Mouse (Mus musculus) lung, embryonic 16.5 days (tissue): ENCODE measurements around the gene Pdgfa. TPM values are rescaled to one million over a fixed set of nuclear protein-coding genes. Genes with fewer than 3 reads are reported as not detected.
A peak's percentile ranks its signal among the peaks of the same experiment; 100 is the strongest.

Experiments used
- ATAC-seq: fragments of 200-750 bp; cut with Nextera tagmentation; 2 replicates; pipeline ENCODE4 v1.8.0; 2017; ENCODE audit warnings: low read depth, mild to moderate bottlenecking, moderate library complexity
- H3K27ac ChIP-seq: fragments of 300-500 bp; sonication (generic); 2 replicates; pipeline ENCODE4 v1.5.1; 2014; ENCODE audit warnings: mild to moderate bottlenecking, control low read depth, low read length
- H3K27me3 ChIP-seq: fragments of 300-500 bp; sonication (generic); 2 replicates; pipeline ENCODE4 v1.6.1; 2014; ENCODE audit warnings: low read depth, low read length, mixed read lengths; ENCODE audit not compliant: control insufficient read depth, insufficient read depth
- H3K36me3 ChIP-seq: fragments of 300-500 bp; sonication (generic); 2 replicates; pipeline ENCODE4 v1.6.1; 2014; ENCODE audit warnings: low read length; ENCODE audit not compliant: control insufficient read depth, insufficient read depth
- H3K4me1 ChIP-seq: fragments of 300-500 bp; sonication (generic); replicated peaks from 2 replicates; pipeline ENCODE4 v1.6.1; 2014; ENCODE audit warnings: low read length, mixed read lengths; ENCODE audit not compliant: control insufficient read depth, insufficient read depth
- H3K4me2 ChIP-seq: fragments of 300-500 bp; sonication (generic); 2 replicates; pipeline ENCODE4 v1.6.1; 2014; ENCODE audit warnings: low read depth, low read length, control low read depth
- H3K4me3 ChIP-seq: fragments of 300-500 bp; sonication (generic); 2 replicates; pipeline ENCODE4 v1.5.1; 2014; ENCODE audit warnings: mild to moderate bottlenecking, low read length, control low read depth
- H3K9ac ChIP-seq: fragments of 300-500 bp; sonication (generic); 2 replicates; pipeline ENCODE4 v1.6.1; 2014; ENCODE audit warnings: low read length, control low read depth
- H3K9me3 ChIP-seq: fragments of 300-500 bp; sonication (generic); 2 replicates; pipeline ENCODE4 v1.6.1; 2016; ENCODE audit warnings: low read length; ENCODE audit not compliant: control insufficient read depth
- WGBS: fragments of 180-500 bp; shearing (Covaris S2); extraction: QIAGEN DNeasy Blood & Tissue Kit; methylation state at CpG from one replicate; pipeline ENCODE4 v1.1.7; 2014; 5-methylcytosine and 5-hydroxymethylcytosine counted together
- polyA plus RNA-seq: library from polyadenylated mRNA; unstranded; fragments of >200 nt; fragmentation: Nextera tagmentation; extraction: Ambion mirVana; gene quantifications from 2 replicates; pipeline ENCODE4 v1.2.1, GENCODE M21; 2015

Gene Pdgfa
- polyA plus RNA-seq, 1 experiment from 2014 or later: 56.7 TPM

GRCm38 (mm10) chr5:138996322-138997073 lies 672 bp downstream of the Pdgfa start:
- no peak for ATAC-seq
- no peaks in the 10 kb centered on the region for H3K9me3 ChIP-seq
- H3K4me2 ChIP-seq: peak overlapping the region; percentile 88
- no peaks in the 10 kb centered on the region for H3K36me3 ChIP-seq
- peak overlapping the region; percentile 80 for H3K4me3 ChIP-seq
- H3K9ac ChIP-seq: peak overlapping the region; percentile 88
- peak overlapping the region; percentile 97 for H3K27ac ChIP-seq
- H3K4me1 ChIP-seq: peaks cover 59% of the 10 kb centered on the region
- peaks cover 49% of the 10 kb centered on the region for H3K27me3 ChIP-seq
- WGBS: 11% methylated on average over 24 of the region's 24 CpGs

- peak overlapping the region; percentile 97 for H3K27ac ChIP-seq
- H3K9ac ChIP-seq: peak overlapping the region; percentile 88
- WGBS: 0% methylated on average over 38 of the region's 52 CpGs
- peak overlapping the region; percentile 80 for H3K4me3 ChIP-seq
- peak; percentile 58 for ATAC-seq
- no peaks in the 10 kb centered on the region for H3K36me3 ChIP-seq
- H3K9me3 ChIP-seq: no peaks in the 10 kb centered on the region
- H3K4me2 ChIP-seq: peak overlapping the region; percentile 88
- peaks cover 66% of the 10 kb centered on the region for H3K4me1 ChIP-seq
- H3K27me3 ChIP-seq: peaks cover 51% of the 10 kb centered on the region
Measured at GRCm38 (mm10) chr5:138995721-138996311, 1.4 kb downstream of the Pdgfa start.

- Histone ChIP-seq H3K9ac (peak overlapping the region; percentile 88), H3K9me3 (no peaks in the 10 kb centered on the region), H3K36me3 (no peaks in the 10 kb centered on the region), H3K27ac (peak overlapping the region; percentile 97), H3K27me3 (peaks cover 51% of the 10 kb centered on the region), H3K4me1 (peaks cover 74% of the 10 kb centered on the region), H3K4me2 (peak overlapping the region; percentile 88), H3K4me3 (peak overlapping the region; percentile 80)
- under 1% methylated on average over 74 of the region's 127 CpGs for WGBS
- peak; percentile 67 for ATAC-seq
Measured at GRCm38 (mm10) chr5:138994786-138995720, 2.1 kb downstream of the Pdgfa start.

- Histone ChIP-seq H3K4me1 (peaks cover 76% of the 10 kb centered on the region), H3K27me3 (peaks cover 47% of the 10 kb centered on the region), H3K36me3 (no peaks in the 10 kb centered on the region), H3K4me2 (peak overlapping the region; percentile 88), H3K4me3 (peak overlapping the region; percentile 80), H3K9ac (peak overlapping the region; percentile 88), H3K27ac (peak overlapping the region; percentile 97), H3K9me3 (no peaks in the 10 kb centered on the region)
- WGBS: 1% methylated on average over 45 of the region's 48 CpGs
- peak; percentile 16 for ATAC-seq
Measured at GRCm38 (mm10) chr5:138994108-138994785, 2.9 kb downstream of the Pdgfa start.

- H3K36me3 ChIP-seq: no peaks in the 10 kb centered on the region
- peaks cover 40% of the 10 kb centered on the region for H3K27me3 ChIP-seq
- H3K4me3 ChIP-seq: peak overlapping the region; percentile 80
- 1% methylated on average over 37 of the region's 40 CpGs for WGBS
- no peak for ATAC-seq
- H3K9me3 ChIP-seq: no peaks in the 10 kb centered on the region
- peak overlapping the region; percentile 88 for H3K4me2 ChIP-seq
- H3K9ac ChIP-seq: peak overlapping the region; percentile 88
- H3K4me1 ChIP-seq: peaks cover 76% of the 10 kb centered on the region
- peak overlapping the region; percentile 97 for H3K27ac ChIP-seq
Measured at GRCm38 (mm10) chr5:138993371-138994107, 3.6 kb downstream of the Pdgfa start.

GRCm38 (mm10) chr5:138992611-138993370 lies 4.4 kb downstream of the Pdgfa start:
- peak overlapping the region; percentile 88 for H3K9ac ChIP-seq
- peak overlapping the region; percentile 80 for H3K4me3 ChIP-seq
- WGBS: 7% methylated on average over 59 of the region's 59 CpGs
- H3K4me2 ChIP-seq: peak overlapping the region; percentile 88
- peak overlapping the region; percentile 97 for H3K27ac ChIP-seq
- H3K36me3 ChIP-seq: no peaks in the 10 kb centered on the region
- H3K9me3 ChIP-seq: no peaks in the 10 kb centered on the region
- ATAC-seq: no peak
- H3K27me3 ChIP-seq: peaks cover 33% of the 10 kb centered on the region
- H3K4me1 ChIP-seq: peaks cover 74% of the 10 kb centered on the region

GRCm38 (mm10) chr5:138991734-138992133 lies 5.4 kb downstream of the Pdgfa start:
- Histone ChIP-seq H3K4me2 (no peak overlapping the region), H3K9ac (no peak overlapping the region), H3K4me3 (no peak overlapping the region), H3K4me1 (peaks cover 67% of the 10 kb centered on the region), H3K27me3 (peaks cover 24% of the 10 kb centered on the region), H3K27ac (no peak overlapping the region), H3K36me3 (peaks cover 3% of the 10 kb centered on the region; the same call in 1 of the 2 replicates), H3K9me3 (no peaks in the 10 kb centered on the region)
- WGBS: 60% methylated on average over 4 of the region's 4 CpGs
- ATAC-seq: no peak
